Mouse (Mus musculus) liver, embryonic 11.5 days (tissue): ENCODE results near the gene Epn2. TPM values are rescaled to one million over a fixed set of nuclear protein-coding genes. Genes with fewer than 3 reads are reported as not detected.

Experiments used
- ATAC-seq: fragments of 200-750 bp; cut with Nextera tagmentation; replicated peaks from 2 replicates; pipeline ENCODE4 v1.8.0; 2017; ENCODE audit warnings: moderate number of reproducible peaks, mild to moderate bottlenecking, moderate TSS enrichment, moderate library complexity; ENCODE audit not compliant: low FRiP score
- DNase-seq: peaks from one replicate; pipeline ENCODE4 v3.0.0-alpha.2; 2017; ENCODE audit warnings: low spot score
- H3K27ac ChIP-seq: fragments of 300-500 bp; sonication (generic); 2 replicates; pipeline ENCODE4 v1.5.1; 2014; ENCODE audit warnings: mild to moderate bottlenecking, low read depth, low read length, control low read depth
- H3K27me3 ChIP-seq: fragments of 300-500 bp; sonication (generic); replicated peaks from 2 replicates; pipeline ENCODE4 v1.6.1; 2014; ENCODE audit warnings: low read length, mixed read lengths; ENCODE audit not compliant: control insufficient read depth, insufficient read depth
- H3K36me3 ChIP-seq: fragments of 300-500 bp; sonication (generic); 2 replicates; pipeline ENCODE4 v1.6.1; 2014; ENCODE audit warnings: mild to moderate bottlenecking, low read length, moderate library complexity, mixed read lengths; ENCODE audit not compliant: control insufficient read depth, insufficient read depth
- H3K4me1 ChIP-seq: fragments of 300-500 bp; sonication (generic); replicated peaks from 2 replicates; pipeline ENCODE4 v1.6.1; 2014; ENCODE audit warnings: low read length, mixed read lengths; ENCODE audit not compliant: control insufficient read depth, insufficient read depth
- H3K4me2 ChIP-seq: fragments of 300-500 bp; sonication (generic); 2 replicates; pipeline ENCODE4 v1.6.1; 2014; ENCODE audit warnings: mild to moderate bottlenecking, control low read depth, moderate library complexity
- H3K4me3 ChIP-seq: fragments of 300-500 bp; sonication (generic); 2 replicates; pipeline ENCODE4 v1.5.1; 2014; ENCODE audit warnings: low read depth, low read length, control low read depth
- H3K9ac ChIP-seq: fragments of 300-500 bp; sonication (generic); 2 replicates; pipeline ENCODE4 v1.6.1; 2014; ENCODE audit warnings: low read depth, low read length, control low read depth
- H3K9me3 ChIP-seq: fragments of 300-500 bp; sonication (generic); 2 replicates; pipeline ENCODE4 v1.6.1; 2016; ENCODE audit warnings: low read length, inconsistent platforms, mixed read lengths; ENCODE audit not compliant: control insufficient read depth
- WGBS: fragments of 180-500 bp; shearing (Covaris S2); extraction: QIAGEN DNeasy Blood & Tissue Kit; methylation state at CpG from one replicate; pipeline ENCODE4 v1.1.7; 2014; 5-methylcytosine and 5-hydroxymethylcytosine counted together
- polyA plus RNA-seq: library from polyadenylated mRNA; unstranded; fragments of >200 nt; fragmentation: Nextera tagmentation; extraction: Ambion mirVana; gene quantifications from 2 replicates; pipeline ENCODE4 v1.2.1, GENCODE M21; 2014

Epn2 gene
- polyA plus RNA-seq, 1 experiment from 2014 or later = 9.2 TPM

DNA sequence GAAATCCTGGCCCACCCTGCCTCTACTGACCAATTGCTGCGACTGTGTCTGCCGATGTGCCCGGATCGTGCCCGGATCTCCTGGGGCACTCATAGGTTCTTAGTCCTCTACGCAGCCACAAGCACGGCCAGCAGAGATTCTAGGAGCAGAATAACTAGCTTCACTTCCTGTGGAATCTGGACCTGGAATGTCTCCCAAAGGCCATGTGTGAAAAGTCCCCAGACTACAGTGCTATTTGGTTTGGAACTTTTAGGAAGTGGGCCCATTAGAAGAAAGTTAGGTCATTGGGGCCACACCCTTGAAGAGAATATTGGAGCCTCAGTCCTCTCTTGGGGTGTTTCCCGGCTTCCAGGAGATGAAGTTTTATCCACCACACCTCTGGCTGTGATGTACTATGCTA, 38.6 kb upstream of the Epn2 start:
- no peak for DNase-seq
- Histone ChIP-seq H3K4me2 (no peak overlapping the region), H3K27me3 (peaks cover 64% of the 10 kb centered on the region), H3K4me1 (peaks cover 2% of the 10 kb centered on the region; the same call in 1 of the 2 replicates), H3K9ac (no peak overlapping the region), H3K4me3 (no peak overlapping the region), H3K27ac (no peak overlapping the region), H3K9me3 (no peaks in the 10 kb centered on the region), H3K36me3 (no peaks in the 10 kb centered on the region)
- 87% methylated on average over 8 of the region's 8 CpGs for WGBS
- no peak for ATAC-seq

DNA sequence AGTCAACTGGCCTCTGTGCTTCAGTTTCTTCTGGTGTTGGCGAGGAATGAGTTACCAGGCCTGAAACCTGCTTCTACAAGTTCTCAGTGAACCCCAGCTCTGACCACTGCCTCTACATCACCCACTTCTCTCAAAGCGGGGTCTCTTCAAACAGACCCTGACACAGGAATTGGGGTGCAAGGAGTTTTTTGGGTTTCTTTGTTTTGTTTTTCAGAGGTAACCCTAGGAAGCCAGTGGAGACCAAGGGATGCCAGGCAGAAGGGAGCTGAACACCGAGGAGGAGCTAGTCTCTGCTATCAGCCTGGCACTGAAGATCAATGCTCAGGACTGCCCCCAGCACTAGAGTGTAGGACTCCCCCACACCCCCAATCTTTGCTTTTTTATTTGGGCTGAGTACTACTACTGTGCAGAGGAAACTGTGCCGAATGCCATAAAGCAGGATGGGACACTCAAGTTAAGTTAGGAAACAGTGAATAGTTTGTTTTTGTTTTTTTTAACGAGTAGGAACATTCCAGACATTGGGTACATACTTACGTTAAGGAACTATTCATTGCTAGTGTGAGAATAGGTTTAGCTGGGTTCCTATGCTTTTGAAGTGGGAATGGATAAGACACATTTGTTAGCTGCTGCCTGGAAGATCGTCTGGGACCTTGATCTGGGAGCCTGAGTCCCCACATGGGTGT, 37.9 kb upstream of the Epn2 start:
- WGBS = 70% methylated on average over 7 of the region's 7 CpGs
- Histone ChIP-seq H3K4me3 (no peak overlapping the region), H3K36me3 (no peaks in the 10 kb centered on the region), H3K9ac (no peak overlapping the region), H3K27ac (no peak overlapping the region), H3K27me3 (peaks cover 64% of the 10 kb centered on the region), H3K4me2 (no peak overlapping the region), H3K4me1 (peaks cover 2% of the 10 kb centered on the region; the same call in 1 of the 2 replicates), H3K9me3 (no peaks in the 10 kb centered on the region)
- no peak for DNase-seq
- no peak for ATAC-seq

GRCm38 (mm10) chr11:61616523-61617292, 37.2 kb upstream of the Epn2 start:
- H3K27me3 ChIP-seq = peaks cover 64% of the 10 kb centered on the region

DNA sequence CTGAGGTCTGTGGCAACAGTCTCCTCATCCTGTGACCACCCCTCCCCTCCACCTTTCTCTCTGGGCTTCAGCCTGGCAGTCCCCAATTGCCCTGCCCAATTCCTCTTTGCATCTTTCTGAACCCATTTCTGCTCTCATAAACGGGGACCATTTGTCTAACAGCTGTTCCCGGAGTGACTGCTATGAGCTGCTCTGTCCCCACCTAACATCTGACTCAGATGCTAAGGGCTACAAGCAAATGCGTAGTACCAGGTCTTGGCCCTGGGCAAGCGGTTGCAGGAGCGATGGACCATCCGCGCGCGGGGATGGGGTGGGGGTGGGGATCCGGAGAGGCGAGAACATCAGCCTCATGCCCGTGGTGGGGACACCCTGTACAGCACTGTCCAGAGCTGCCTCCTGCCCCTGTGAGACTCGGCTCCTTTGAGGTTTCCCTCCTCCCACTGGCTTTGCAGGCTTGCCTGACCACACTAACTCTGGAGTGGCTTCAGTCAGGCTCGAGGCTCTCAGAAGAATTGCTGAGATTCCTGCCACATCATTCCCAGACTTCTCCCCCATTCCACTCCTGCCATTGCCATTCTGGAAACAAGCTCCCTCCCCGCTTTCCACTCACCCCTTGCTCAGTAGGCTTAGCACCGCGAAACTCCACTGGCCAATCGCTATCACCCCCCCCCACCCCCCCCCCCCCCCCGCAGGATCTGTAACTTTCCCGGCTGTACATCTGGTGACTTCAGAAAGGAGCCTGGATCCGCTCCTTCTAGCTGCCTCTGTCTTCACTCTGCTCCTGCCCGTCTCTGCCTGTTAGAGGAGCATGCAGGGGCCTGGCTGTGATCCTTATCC, 36.4 kb upstream of the Epn2 start:
- 17% methylated on average over 21 of the region's 22 CpGs for WGBS
- DNase-seq (no peak), ATAC-seq (no peak)
- H3K27ac ChIP-seq = no peak overlapping the region
- peak overlapping the region; percentile 7 for H3K4me3 ChIP-seq
- peaks cover 61% of the 10 kb centered on the region for H3K27me3 ChIP-seq
- peak overlapping the region; percentile 25; the same call in 1 of the 2 replicates for H3K9ac ChIP-seq
- H3K4me1 ChIP-seq = peaks cover 2% of the 10 kb centered on the region; the same call in 1 of the 2 replicates
- H3K36me3 ChIP-seq = no peaks in the 10 kb centered on the region
- no peaks in the 10 kb centered on the region for H3K9me3 ChIP-seq
- H3K4me2 ChIP-seq = peak overlapping the region; percentile 43

More at GRCm38 (mm10) chr11:61616523-61617292, 37.2 kb upstream of the Epn2 start:
- Histone ChIP-seq H3K9ac (no peak overlapping the region), H3K27ac (no peak overlapping the region), H3K4me1 (peaks cover 2% of the 10 kb centered on the region; the same call in 1 of the 2 replicates), H3K4me2 (no peak overlapping the region), H3K4me3 (no peak overlapping the region), H3K36me3 (no peaks in the 10 kb centered on the region), H3K9me3 (no peaks in the 10 kb centered on the region)
- ATAC-seq = no peak
- WGBS = 60% methylated on average over 9 of the region's 9 CpGs
- DNase-seq = no peak

DNA sequence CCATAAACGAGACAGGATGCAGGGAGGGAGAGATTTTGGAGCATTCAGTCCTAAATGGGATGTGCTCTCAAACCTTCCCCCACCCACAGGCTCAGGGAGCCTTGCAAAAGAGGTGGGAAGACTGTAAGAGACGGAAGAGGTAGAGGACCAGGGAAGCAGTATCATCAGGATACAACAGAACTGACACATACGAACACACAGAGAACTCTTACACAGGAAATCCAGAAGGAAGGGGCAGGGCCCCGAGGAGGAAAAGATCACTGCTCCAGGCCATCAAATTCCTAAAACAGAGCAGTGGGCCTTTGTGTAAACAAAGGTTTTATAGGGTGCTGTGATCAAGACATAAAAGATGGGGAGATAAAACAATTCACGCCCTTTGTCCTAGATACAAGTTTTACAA, 34.9 kb upstream of the Epn2 start:
- ATAC-seq (no peak), DNase-seq (no peak)
- Histone ChIP-seq H3K27ac (no peak overlapping the region), H3K27me3 (peaks cover 51% of the 10 kb centered on the region), H3K9me3 (no peaks in the 10 kb centered on the region), H3K36me3 (no peaks in the 10 kb centered on the region), H3K4me1 (peaks cover 2% of the 10 kb centered on the region; the same call in 1 of the 2 replicates), H3K4me2 (no peak overlapping the region), H3K9ac (no peak overlapping the region), H3K4me3 (no peak overlapping the region)
- 47% methylated on average over 5 of the region's 5 CpGs for WGBS

- DNase-seq (no peak), ATAC-seq (no peak)
- Histone ChIP-seq H3K9ac (no peak overlapping the region), H3K36me3 (no peaks in the 10 kb centered on the region), H3K4me1 (peaks cover 2% of the 10 kb centered on the region; the same call in 1 of the 2 replicates), H3K27ac (no peak overlapping the region), H3K4me2 (no peak overlapping the region), H3K27me3 (peaks cover 37% of the 10 kb centered on the region), H3K4me3 (no peak overlapping the region), H3K9me3 (no peaks in the 10 kb centered on the region)
- 77% methylated on average over 4 of the region's 4 CpGs for WGBS
Observed at GRCm38 (mm10) chr11:61612116-61612635, 32.7 kb upstream of the Epn2 start.

- peaks cover 28% of the 10 kb centered on the region for H3K27me3 ChIP-seq
- 73% methylated on average over 3 of the region's 3 CpGs for WGBS
- no peak overlapping the region for H3K9ac ChIP-seq
- no peaks in the 10 kb centered on the region for H3K36me3 ChIP-seq
- no peak overlapping the region for H3K27ac ChIP-seq
- peaks cover 2% of the 10 kb centered on the region; the same call in 1 of the 2 replicates for H3K4me1 ChIP-seq
- H3K4me3 ChIP-seq = no peak overlapping the region
- no peaks in the 10 kb centered on the region; the same call in 1 of the 2 replicates for H3K9me3 ChIP-seq
- H3K4me2 ChIP-seq = no peak overlapping the region
- no peak for ATAC-seq
- DNase-seq = no peak
Observed at GRCm38 (mm10) chr11:61611197-61611596, 31.7 kb upstream of the Epn2 start.

DNA sequence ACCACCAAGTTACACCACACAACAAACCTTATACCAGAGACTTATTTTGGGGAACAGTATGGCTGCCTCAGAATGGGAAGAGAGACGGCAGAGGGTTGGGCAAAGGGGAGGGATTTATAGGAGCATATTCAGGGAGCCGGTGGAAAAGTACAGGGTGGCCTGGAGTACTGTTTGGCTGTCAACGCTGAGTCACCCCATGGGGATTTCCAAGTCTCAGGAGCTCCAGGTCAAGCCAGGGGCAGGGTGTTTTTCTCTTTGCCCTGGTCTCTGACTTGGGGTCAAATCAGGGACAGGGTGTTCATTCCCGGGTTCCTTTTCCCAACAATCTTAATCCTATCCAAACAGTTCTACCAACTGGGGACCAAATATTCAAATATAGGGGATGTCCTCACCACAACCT, 28.6 kb upstream of the Epn2 start:
- H3K4me2 ChIP-seq = no peak overlapping the region
- H3K4me3 ChIP-seq = no peak overlapping the region
- 0 out of 2 replicates have a peak, but pooled peaks cover 2% of the 10 kb centered on the region for H3K4me1 ChIP-seq
- no peaks in the 10 kb centered on the region; the same call in 1 of the 2 replicates for H3K9me3 ChIP-seq
- no peaks in the 10 kb centered on the region for H3K36me3 ChIP-seq
- no peak for DNase-seq
- no peak for ATAC-seq
- peaks cover 7% of the 10 kb centered on the region for H3K27me3 ChIP-seq
- 80% methylated on average over 4 of the region's 4 CpGs for WGBS
- no peak overlapping the region for H3K27ac ChIP-seq
- no peak overlapping the region for H3K9ac ChIP-seq
